Mouse (Mus musculus): ENCODE results near the gene Rbms3. TPM values are rescaled to one million over a fixed set of nuclear protein-coding genes. Genes with fewer than 3 reads are reported as not detected.
A peak's percentile ranks its signal among the peaks of the same experiment; 100 is the strongest.

The Rbms3 gene
- total RNA-seq, 4 experiments from 2014 or later, result 18.3 to 45.0 (median 31.7) TPM

DNA sequence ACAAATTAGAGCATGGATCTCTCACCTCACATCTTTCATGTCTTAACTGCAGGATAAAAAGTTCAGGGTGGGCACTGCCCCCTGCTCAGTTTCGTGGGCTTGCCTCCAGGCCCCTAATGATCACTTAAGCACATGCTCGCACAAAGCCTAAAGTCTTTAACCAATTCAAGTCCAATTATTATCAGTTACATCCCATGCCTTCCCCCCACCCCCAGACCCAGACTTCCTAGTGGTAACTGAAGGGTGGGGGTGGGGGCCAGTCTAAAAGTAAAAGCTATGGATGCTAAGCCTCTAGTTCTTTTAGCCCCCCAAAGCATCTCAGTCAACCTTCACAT, 378.9 kb downstream of the Rbms3 start:
- DNase-seq, result no peak

DNA sequence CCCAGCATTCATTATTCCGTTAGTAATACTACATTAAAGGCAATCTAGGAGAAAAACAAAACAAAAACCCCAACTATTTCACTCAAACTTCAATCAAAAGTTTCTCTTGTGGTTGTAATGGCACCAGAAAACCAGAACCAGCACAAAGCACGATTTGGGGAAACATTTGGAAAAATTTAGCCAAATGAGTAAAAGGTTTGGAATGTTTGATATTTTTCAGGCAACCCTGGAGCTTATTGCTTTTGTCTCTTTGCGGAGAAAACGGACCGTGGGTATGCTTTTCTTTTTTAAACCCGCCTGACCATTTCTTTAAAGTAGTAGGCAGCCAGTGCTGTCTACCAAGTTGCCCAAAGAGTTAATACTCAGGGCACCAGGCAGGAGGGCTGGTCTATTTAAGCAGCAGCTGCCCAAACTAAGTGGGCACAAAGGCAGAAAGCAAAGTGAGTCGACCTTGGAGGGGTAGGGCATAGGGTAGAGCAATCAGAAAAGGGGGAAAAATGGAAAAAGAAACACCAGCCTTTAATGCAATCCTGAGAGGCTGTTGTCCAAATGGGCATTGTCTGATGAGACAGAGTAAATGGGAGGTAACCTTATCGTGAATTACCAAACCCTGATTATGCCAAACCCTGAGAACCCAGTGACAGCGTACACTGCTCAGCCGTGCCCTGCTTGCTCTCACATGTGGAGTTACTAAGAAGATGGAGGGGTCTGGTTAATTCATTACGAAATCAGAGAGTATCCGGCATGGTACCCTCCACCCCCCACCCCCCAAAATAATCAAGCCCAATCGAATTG, 379.5 kb downstream of the Rbms3 start:
- no peak for DNase-seq

DNA sequence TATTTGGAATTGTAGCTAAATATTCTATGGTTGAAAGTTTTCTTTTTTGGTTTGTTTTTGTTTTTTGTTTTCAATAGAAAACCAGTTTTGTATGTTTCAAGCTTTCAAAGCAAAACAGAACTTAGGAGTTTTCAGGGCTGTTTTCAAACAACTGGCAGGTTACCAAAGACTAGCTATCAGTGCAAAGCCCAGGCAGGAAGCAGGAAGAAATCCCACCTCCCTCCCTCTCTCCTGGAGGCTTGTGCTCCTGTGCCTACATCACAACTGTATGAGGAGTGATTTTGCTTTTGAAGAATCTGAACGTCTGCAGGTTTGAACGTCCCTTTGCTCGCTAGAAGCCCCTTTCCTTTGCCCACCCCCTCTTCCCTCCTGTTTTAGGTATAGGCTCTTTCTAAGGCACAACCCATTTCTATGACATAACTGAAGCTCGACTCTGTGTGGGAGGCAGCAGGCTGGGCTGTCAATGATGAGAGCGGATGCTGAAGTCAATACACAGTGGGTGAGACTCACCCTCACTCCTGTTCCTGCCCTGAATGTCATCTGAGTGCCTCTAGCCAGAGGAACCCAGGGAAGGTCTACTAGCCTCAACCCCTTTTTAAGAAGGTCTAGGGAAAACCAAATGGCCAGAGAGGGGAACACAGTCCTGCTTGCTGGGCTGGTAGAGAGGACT, 382.3 kb downstream of the Rbms3 start:
- DNase-seq, result no peak

DNA sequence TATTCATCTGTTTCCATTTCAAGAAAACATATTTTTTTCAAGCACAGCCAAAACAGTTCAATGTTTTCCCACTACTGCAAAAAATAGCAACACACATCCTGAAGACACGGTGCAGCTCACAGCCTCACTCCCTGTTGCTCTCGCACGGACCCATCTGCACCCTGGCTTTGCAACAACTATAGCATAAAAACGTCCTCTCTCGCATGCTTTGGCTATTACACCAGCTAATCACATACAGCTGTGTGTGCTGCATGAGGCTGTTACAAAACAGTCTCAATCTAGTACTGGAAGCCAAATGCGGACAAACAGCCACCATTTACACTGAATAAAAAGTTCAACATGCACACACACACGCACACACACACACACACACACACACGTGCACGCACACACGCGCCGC, 383.5 kb downstream of the Rbms3 start:
- DNase-seq, result no peak

DNA sequence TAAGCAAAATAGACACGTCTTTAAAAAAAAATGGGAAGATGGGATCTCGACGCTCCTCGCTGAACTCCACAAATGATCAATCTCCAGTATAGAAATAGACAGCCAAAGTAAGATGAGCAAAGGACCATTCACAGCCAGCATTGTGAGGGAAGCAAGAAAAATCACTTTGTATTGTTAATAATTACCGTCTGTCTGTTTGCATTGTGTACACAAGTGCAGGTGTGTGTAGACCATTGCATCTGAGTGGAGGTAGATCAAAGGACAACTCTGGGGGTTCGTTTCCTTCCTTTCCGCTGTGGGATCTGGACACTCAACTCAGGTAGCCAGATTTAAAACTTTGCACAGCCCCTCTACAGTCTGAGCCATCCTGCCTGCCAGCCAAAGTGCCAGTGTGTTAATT, 386.3 kb downstream of the Rbms3 start:
- DNase-seq, result no peak

DNA sequence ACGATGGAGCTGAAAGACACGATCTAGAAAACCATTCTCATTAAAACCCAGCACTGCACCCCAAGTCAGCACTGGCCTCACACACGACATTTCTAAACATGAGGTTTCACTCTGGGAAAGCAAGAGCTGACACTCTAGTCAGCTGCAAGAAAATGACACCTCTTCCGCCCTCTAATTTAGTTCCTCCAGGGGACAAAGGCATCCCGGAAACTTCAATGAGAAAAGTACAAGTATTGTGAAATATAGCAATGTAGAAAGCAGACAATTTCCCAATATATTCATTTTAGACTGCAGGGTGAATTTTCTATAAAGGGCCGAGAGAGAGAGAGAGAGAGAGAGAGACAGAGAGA, 395.0 kb downstream of the Rbms3 start:
- DNase-seq, result no peak

DNA sequence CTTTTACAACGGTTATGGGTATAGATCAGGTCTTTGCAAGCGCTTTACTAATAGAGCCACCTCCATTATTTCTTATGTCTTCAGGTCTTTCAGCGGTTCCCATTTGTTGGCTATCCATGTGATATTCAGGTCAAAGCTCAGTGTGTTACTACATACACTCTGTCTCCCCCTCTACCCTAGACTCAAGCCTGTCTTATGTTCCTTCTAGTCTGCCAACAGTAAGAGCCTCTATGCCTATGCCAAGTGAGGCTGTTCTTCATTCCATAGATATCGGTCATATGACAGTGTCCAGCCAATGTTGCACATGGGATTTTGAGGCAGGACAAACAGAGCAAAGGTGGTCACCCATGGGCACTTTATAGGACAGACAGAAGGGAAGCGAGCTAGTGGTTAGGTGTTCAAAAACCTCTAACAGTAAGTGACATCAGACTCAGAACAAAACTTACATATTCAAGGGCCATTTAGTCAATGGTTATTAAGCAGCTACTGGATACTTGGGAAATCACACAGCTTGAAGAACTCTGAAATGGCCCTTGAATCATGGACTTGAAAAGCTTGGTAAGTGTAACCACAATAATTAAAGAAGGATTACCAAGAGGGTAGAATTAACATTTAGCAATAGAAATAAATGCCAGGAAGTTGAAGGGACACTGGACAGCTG, 395.5 kb downstream of the Rbms3 start:
- no peak for DNase-seq

DNA sequence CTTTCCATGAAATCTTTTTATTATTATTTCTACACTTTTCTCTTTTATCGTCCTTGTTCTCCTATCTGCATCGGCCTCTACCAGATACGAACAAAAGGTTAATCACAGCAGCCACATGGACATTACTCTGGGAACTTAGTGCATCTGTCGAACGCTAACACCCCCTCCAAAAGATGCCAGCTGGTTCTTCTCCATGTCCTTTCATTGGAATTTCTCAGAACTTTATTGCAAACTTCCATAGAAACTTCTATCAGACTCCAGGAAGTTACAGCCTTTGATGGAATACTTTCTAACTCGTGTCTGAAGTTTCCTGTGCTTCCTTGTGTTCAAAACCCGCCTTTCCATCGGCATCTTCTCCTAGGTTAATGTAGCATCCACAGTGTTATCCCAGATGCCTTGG, 407.0 kb downstream of the Rbms3 start:
- no peak for DNase-seq

DNA sequence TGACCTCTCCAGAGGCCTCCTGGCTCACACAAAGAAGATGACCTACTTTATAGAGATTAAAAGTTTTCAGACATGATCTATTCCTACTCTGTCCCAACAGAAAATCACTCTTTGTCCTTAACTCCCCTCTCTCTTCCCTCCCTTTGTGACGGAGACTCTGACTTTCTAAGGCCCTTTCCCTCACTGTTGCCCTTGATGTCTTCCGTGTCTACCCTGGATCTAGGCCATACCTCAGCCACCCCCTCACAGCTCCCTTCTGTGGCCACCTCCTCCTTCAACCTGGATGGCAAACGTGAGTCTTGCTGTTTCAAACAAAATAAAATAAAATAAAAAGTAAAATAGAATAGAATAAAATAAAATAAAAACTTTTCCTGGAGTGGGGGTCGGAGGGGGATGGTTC, 408.2 kb downstream of the Rbms3 start:
- peak; percentile 23 for DNase-seq

DNA sequence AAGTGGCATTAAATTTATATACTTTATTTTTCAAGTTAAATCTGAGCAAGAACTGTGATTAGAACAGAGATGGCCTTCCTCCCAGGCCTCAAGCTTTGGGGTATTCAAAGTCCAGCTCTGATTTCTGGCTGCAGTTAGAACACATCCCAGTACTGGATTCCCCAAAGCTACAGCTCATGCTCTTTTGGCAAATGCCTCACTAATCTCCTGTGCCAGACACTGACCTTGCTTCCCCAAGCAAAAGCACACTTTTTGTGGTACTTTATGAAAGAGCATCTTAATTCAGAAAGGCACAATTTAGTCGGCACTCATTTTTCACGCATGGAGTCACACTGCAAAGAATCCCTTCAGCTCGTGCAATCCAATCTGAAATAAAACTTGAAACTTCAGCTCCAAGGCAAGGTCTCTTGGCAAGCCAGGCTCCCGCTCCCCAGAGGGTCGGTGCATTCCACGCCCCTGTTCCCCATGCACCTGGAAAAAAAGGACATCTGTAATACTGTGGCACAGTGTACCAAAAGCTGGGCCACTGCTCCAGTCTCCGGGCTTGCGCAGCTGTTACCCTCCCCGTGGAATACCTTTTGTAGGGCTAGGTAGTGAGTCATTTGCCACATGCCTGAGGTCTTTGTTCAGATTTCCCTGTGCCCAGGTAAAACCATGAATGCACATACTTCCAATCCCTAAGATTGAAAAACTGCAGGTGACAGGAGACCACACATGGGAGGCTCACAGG, 413.5 kb downstream of the Rbms3 start:
- DNase-seq, result no peak

DNA sequence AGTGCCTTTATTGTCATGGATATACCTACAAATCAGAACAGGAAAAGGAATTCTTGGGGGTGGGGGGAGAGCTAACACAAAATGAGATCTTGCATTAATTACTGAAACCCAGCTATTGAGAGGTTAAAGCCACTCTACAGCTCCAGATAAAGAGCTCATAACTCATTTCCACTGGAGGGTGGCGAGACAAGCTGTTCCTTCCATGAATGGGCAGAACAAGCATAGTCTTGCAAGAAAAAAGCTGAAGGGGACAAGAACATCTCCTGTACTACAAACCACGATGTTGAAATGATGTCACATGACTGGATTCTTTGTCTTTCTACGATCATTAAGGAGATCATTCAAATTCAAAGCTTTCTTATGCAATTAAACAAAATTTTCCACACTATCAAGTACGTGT, 417.7 kb downstream of the Rbms3 start:
- DNase-seq, result no peak

DNA sequence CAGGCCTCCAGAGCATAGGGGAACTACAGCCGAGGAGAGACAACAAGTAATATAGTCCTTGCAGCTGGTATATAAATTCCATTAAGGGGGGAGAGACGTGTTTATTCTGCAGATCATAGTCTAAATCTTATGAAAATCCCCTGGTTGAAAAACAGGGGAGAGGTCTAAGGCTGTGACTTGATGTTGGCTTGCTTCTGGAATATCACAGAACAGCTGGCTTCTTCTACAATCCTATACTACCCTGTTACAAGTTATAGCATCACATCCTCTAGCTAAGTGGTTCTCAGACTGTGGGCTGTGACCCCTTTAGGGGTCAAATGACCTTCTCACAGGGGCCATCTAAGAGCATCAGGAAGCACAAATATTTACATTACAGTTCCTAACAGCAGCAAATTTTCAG, 419.4 kb downstream of the Rbms3 start:
- DNase-seq, result no peak

DNA sequence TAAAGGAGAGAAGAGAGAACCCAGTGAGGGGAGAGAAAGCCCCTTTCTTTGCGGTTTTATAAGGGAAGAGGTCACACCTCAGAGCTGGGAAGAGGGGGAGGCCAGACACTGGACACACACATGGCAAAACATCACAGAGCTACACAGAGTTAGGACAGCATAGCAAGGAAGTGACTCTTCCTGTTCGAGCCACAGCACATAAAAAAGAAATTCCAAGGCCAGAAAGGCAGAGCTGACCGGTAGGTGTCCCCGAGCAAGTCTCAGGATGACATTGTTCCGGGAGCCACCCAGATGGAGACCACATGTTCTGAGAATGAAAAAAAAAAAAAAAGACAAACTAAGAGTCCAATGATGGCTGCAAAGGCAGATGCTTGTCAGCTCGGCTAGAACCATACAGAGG, 424.3 kb downstream of the Rbms3 start:
- no peak for DNase-seq

DNA sequence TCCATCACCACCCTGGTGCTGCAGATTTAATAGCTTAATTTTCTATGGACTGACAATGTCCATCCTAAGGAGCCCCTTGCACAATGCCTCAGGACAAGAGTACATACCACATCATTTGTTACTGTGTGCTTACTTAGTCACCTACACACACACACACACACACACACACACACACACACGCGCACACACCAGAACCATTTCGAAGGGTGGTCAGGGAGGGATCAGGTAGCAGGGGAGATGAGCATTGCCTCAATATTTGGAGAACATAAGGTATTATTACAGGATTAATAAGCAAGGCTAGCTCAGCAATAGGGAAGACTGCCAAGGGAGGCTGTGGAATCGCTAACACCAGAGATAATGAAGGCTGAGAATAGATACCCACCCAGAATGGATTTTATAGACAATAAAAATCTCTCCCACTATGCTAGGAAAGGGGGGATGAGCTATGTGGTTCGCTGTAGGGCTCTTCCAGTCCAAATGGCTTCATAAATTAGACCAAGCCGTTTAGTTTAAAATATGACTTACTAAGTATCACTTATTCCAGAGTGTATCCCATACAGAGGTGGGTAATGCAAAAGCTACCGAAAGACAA, 429.6 kb downstream of the Rbms3 start:
- DNase-seq, result no peak

DNA sequence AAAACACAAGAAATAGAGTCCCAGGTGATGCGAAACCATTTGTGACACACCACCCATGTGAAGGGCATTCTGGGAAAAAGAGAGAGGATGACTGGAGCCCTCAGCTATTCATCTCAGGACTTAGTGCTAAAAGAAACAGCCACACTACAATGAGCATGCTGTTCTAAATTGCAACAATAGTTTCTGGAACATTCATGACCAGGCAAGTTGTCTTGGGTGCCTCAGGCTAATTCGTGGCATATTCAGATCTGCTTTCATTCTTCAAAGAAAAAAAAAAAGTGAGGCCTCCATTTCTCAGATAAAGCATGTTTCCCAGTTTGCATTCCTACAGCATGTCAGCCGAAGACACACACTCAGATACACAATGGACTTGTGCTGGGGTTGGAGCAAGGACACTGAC, 432.2 kb downstream of the Rbms3 start:
- no peak for DNase-seq

DNA sequence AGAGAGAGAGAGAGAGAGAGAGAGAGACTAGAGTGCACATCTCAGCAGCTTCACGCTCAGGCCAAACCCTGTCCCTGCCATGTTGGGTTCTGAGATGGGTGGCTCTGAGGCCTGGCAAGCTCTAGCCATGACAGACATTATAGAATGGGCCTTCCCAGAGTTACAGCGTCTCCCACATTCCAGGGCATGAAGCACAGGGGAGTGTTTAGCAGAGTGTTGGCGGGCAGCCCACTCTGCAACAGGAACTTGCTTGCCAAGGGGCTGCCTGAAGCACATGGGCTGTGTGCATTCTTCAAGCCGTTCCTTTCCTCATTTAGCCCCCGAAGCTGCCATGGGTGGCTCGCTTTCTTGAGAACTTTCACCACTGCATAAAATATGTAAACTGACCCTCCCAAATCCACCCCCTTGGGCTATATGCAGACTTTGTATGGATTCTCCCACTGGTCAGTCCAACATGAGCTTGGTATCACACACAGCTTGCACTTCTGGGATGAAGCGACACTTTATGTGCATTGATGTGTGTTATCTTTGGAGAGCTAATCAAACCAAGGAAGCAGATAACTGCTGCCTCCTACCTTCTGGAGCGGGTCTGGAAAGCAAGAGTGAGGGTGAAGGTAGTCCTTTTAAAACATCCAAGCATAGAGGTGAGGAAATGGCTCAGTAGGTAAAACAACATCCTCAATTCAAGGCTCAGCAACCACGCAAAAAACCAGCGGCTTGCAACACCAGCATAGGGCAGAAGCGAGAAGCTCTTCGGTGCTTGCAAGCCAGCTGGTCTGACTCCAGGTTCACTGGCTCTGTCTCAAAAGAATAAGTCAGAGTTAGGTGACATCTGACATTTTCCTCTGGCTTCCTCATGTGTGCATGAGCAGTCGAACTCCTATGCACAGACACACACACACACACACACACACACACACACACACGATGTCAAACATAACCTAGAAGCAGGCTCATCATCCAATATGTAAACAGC, 436.9 kb downstream of the Rbms3 start:
- peak; percentile 25 for DNase-seq

DNA sequence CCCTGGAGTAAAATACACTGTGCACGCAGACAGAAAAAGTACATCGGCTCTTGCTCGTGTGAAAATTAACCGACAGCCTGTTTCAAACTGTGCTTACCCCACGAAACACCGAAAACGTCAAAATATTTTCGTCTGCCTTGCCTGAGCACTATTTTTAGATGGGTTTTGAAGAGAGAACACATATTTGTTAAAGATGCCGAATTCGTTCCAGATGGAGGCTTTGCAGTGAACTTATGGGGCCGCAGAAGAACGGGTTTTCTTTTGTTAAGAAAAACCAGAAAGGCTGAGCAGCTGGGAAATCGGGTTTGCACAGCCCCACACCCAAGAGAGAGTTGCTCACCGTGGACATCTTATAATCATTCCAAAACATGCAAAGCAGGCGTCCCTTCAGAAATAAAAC, 437.6 kb downstream of the Rbms3 start:
- DNase-seq, result no peak

DNA sequence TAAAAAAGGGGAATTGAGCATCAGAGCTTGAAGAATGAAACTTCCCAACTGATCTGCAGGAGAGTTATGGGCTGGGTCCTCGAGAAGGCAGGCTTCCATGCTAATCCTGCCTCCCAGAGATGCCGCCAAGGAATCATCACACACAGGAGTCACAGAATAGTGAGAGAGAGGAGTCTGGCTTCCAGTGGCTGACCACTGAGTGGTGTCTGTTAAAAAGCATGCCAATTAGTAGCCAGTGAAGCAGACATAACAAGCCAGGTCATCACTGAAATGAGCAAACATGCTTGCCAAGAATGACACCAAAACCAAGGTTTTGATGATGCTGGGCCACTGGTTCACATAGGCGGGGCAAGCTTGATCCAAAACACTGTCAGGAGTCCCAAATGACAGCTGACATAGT, 441.3 kb downstream of the Rbms3 start:
- no peak for DNase-seq

DNA sequence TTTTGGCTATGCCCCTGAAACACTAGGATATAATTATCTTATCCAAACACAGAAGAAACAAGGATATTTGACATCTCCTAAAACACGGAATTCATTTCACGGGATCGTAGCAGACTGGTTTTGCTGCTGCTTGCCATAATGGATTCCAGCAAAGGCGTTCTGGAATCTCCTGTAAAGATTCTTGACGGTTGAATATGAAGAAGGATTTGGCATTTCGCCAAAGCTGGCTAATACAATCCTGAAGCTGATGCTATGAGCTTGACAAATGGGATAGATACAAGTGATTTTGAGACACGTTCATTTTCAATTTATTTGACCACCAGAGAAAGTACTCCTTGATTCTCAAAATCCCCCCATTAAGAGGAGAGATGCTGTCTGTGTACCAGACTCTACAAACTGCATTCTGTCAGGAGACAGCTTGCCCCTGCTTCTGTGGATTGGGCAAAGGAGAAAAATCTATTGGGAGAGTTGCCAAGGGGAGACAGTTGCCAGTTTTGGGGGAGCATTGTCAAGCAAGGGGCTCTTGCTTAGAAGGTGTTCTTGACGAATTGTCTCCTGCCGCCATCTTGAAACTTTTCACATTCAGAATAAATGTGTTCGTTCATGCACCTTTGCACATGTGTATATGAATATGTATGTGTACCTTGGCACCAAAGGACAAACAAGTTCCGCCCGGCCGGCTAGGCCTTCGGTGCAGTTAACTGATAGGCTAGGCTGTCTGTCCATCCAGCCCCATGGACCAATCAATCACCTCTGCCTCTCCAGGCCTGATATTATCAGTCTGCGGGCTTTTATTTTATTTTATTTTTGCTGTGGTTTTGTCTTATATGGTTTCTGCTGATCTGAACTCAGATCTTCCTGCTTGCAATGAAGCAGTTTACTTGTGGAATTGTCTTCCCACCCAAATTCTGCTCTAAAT, 442.3 kb downstream of the Rbms3 start:
- DNase-seq, result no peak

DNA sequence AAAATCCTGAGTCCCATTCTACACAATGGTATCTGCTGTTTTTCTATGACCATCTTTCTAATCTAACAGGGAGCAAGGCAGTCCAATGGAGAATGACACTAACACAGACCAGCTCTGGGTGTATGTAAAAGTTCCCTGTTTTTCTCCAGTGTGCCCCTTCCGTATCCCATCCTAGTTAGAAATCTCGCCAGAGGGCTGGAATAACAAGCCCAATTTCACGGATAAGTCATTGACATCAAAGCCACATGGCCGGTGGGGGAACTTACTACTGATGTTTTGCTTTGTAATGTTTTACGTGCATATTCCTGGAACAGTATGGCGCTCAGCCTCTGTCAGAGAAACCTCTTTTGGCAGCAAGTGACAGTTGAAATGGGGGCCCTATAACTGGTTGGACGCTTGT, 449.1 kb downstream of the Rbms3 start:
- no peak for DNase-seq

DNA sequence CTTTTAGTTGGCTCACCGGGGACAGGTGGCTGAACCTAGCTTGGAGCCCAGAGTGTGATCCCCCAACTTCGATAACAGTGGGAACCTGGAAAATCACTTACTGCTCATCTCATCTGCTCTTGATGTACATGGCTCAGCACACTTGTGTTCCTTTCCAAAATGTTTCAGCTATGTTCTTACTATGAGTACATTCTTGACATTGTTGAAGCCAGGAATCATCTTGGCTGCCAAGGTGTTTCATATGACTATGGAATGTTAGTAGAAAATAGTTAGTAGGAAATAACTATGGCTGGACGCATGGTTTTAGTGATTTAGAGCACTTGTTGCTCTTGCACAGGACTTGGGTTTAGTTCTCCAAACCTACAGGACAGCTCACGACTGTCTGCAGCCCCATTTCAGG, 451.3 kb downstream of the Rbms3 start:
- DNase-seq, result no peak
